Comparison of ENCODE assay signal across 8 mouse cellular contexts in genomic region chr9:44336513-44336912, GRCm38 (mm10). TPM values are rescaled to one million over a fixed set of nuclear protein-coding genes. Genes with fewer than 3 reads are reported as not detected.
DNase-seq lines count a peak whose midpoint lies in the region; ATAC-seq and TF ChIP-seq lines count a peak whose summit lies in the region.
"Not testable (repeated sequence)": the region's sequence is repeated elsewhere in the genome, so short reads cannot be mapped to it uniquely, and the experiment has no call there.

No protein-coding gene starts in this region.

- H3K36me3 ChIP-seq in ES-Bruce4 (ENCODE audit: control insufficient read depth, insufficient read depth, low read length, poor library complexity, severe bottlenecking): peaks cover 21% of the 10 kb centered on the region
- H3K36me3 ChIP-seq in embryonic facial prominence, embryonic 15.5 days: peaks cover 61% of the 10 kb centered on the region
- peaks cover 68% of the 10 kb centered on the region for H3K36me3 ChIP-seq in heart, embryonic 10.5 days
- peaks cover 32% of the 10 kb centered on the region for H3K36me3 ChIP-seq in hindbrain, embryonic 15.5 days
- peaks cover 81% of the 10 kb centered on the region for H3K36me3 ChIP-seq in limb, embryonic 10.5 days
- peaks cover 73% of the 10 kb centered on the region for H3K36me3 ChIP-seq in liver, postnatal 0 days (replicated peaks; ENCODE audit: insufficient read depth, low read length)
- peaks cover 13% of the 10 kb centered on the region for H3K36me3 ChIP-seq in midbrain, embryonic 16.5 days (ENCODE audit: control insufficient read depth, insufficient read depth, low read length)
- H3K36me3 ChIP-seq in stomach, embryonic 15.5 days: peaks cover 37% of the 10 kb centered on the region

- not testable (repeated sequence) for H3K9me3 ChIP-seq in ES-Bruce4 (replicated peaks; ENCODE audit: control insufficient read depth, insufficient read depth, low read length, poor library complexity, severe bottlenecking); embryonic facial prominence, embryonic 15.5 days (replicated peaks); heart, embryonic 10.5 days; hindbrain, embryonic 15.5 days; limb, embryonic 10.5 days (replicated peaks); liver, postnatal 0 days (ENCODE audit: low read length); midbrain, embryonic 16.5 days (replicated peaks; ENCODE audit: control insufficient read depth, low read length, poor library complexity, severe bottlenecking); stomach, embryonic 15.5 days

- peak overlapping the region; percentile 98 for H3K9ac ChIP-seq in ES-Bruce4 (ENCODE audit: low read depth, poor library complexity, severe bottlenecking)
- peak overlapping the region; percentile 26; the same call in 1 of the 2 replicates for H3K9ac ChIP-seq in embryonic facial prominence, embryonic 15.5 days
- peak overlapping the region; percentile 30 for H3K9ac ChIP-seq in hindbrain, embryonic 15.5 days
- H3K9ac ChIP-seq in liver, postnatal 0 days (replicated peaks): peak overlapping the region; percentile 93
- H3K9ac ChIP-seq in midbrain, embryonic 16.5 days (ENCODE audit: low read depth, low read length): peak overlapping the region; percentile 52
- H3K9ac ChIP-seq in stomach, embryonic 15.5 days: not testable (repeated sequence)

- not testable (repeated sequence) for H3K4me1 ChIP-seq in ES-Bruce4 (ENCODE audit: control insufficient read depth, insufficient read depth, low read length)
- peaks cover 25% of the 10 kb centered on the region for H3K4me1 ChIP-seq in embryonic facial prominence, embryonic 15.5 days
- H3K4me1 ChIP-seq in heart, embryonic 10.5 days: peaks cover 15% of the 10 kb centered on the region
- peaks cover 27% of the 10 kb centered on the region for H3K4me1 ChIP-seq in hindbrain, embryonic 15.5 days (replicated peaks)
- peaks cover 15% of the 10 kb centered on the region for H3K4me1 ChIP-seq in limb, embryonic 10.5 days
- H3K4me1 ChIP-seq in liver, postnatal 0 days (ENCODE audit: insufficient read depth): peaks cover 20% of the 10 kb centered on the region
- peaks cover 18% of the 10 kb centered on the region for H3K4me1 ChIP-seq in midbrain, embryonic 16.5 days (ENCODE audit: control insufficient read depth, insufficient read depth, low read length)
- peaks cover 14% of the 10 kb centered on the region for H3K4me1 ChIP-seq in stomach, embryonic 15.5 days

- not testable (repeated sequence) for TF ChIP-seq POLR2A in ES-Bruce4 (IDR thresholded peaks at IDR 0.05; ENCODE audit: insufficient read depth, low read length)

- H3K27ac ChIP-seq in ES-Bruce4 (ENCODE audit: insufficient read depth, low read length): 0 out of 2 replicates have a peak overlapping the region, but pooled peaks have one; percentile 12
- peak overlapping the region; percentile 34; the same call in 1 of the 2 replicates for H3K27ac ChIP-seq in embryonic facial prominence, embryonic 15.5 days (replicated peaks)
- H3K27ac ChIP-seq in heart, embryonic 10.5 days; hindbrain, embryonic 15.5 days (replicated peaks); limb, embryonic 10.5 days; midbrain, embryonic 16.5 days (ENCODE audit: low read length); stomach, embryonic 15.5 days: not testable (repeated sequence)
- H3K27ac ChIP-seq in liver, postnatal 0 days (ENCODE audit: low read depth): peak overlapping the region; percentile 49; the same call in 1 of the 2 replicates

- not testable (repeated sequence) for ATAC-seq in embryonic facial prominence, embryonic 15.5 days (ENCODE audit: insufficient number of reproducible peaks, low FRiP score, low TSS enrichment, low read depth); hindbrain, embryonic 15.5 days (ENCODE audit: low FRiP score, low read depth); midbrain, embryonic 16.5 days; stomach, embryonic 15.5 days (ENCODE audit: insufficient read depth, low FRiP score, low read depth)
- 0 out of 2 replicates have a peak, but pooled peaks have one; percentile 0 for ATAC-seq in liver, postnatal 0 days

- peak overlapping the region; percentile 55 for H3K4me3 ChIP-seq in ES-Bruce4 (ENCODE audit: low read depth, low read length)
- peak overlapping the region; percentile 72 for H3K4me3 ChIP-seq in embryonic facial prominence, embryonic 15.5 days (replicated peaks)
- H3K4me3 ChIP-seq in heart, embryonic 10.5 days: peak overlapping the region; percentile 92
- peak overlapping the region; percentile 62 for H3K4me3 ChIP-seq in hindbrain, embryonic 15.5 days
- peak overlapping the region; percentile 98 for H3K4me3 ChIP-seq in limb, embryonic 10.5 days
- H3K4me3 ChIP-seq in liver, postnatal 0 days (ENCODE audit: low read depth, low read length): peak overlapping the region; percentile 79
- H3K4me3 ChIP-seq in midbrain, embryonic 16.5 days (ENCODE audit: low read depth, low read length): not testable (repeated sequence)
- H3K4me3 ChIP-seq in stomach, embryonic 15.5 days (replicated peaks): peak overlapping the region; percentile 76

- TF ChIP-seq CTCF in ES-Bruce4 (IDR thresholded peaks at IDR 0.05; ENCODE audit: low read depth, low read length); liver, postnatal 0 days (IDR thresholded peaks at IDR 0.05; ENCODE audit: low read depth): not testable (repeated sequence)

- H3K4me2 ChIP-seq in embryonic facial prominence, embryonic 15.5 days (replicated peaks): peak overlapping the region; percentile 76
- peak overlapping the region; percentile 88 for H3K4me2 ChIP-seq in hindbrain, embryonic 15.5 days
- peak overlapping the region; percentile 79 for H3K4me2 ChIP-seq in liver, postnatal 0 days (ENCODE audit: low read depth, low read length)
- peak overlapping the region; percentile 96 for H3K4me2 ChIP-seq in midbrain, embryonic 16.5 days (ENCODE audit: low read length)
- H3K4me2 ChIP-seq in stomach, embryonic 15.5 days: peak overlapping the region; percentile 59

- DNase-seq in heart, embryonic 10.5 days (ENCODE audit: low spot score): peak; percentile 73
- not testable (repeated sequence) for DNase-seq in limb, embryonic 10.5 days (ENCODE audit: low spot score); liver, postnatal 0 days

- TF ChIP-seq EP300 in ES-Bruce4 (IDR thresholded peaks at IDR 0.05; ENCODE audit: insufficient read depth, low read depth, low read length); liver, postnatal 0 days (IDR thresholded peaks at IDR 0.05; ENCODE audit: low read depth): not testable (repeated sequence)

- H3K27me3 ChIP-seq in ES-Bruce4 (ENCODE audit: control insufficient read depth, insufficient read depth, low read length, poor library complexity, severe bottlenecking); embryonic facial prominence, embryonic 15.5 days; heart, embryonic 10.5 days (ENCODE audit: insufficient read depth, poor library complexity, severe bottlenecking); hindbrain, embryonic 15.5 days; limb, embryonic 10.5 days (ENCODE audit: low read depth, poor library complexity, severe bottlenecking); liver, postnatal 0 days (ENCODE audit: insufficient read depth, low read length); midbrain, embryonic 16.5 days (ENCODE audit: control insufficient read depth, insufficient read depth, low read depth, low read length); stomach, embryonic 15.5 days (replicated peaks): not testable (repeated sequence)

- 41% methylated on average over 4 of the region's 4 CpGs for WGBS in embryonic facial prominence, embryonic 15.5 days
- 51% methylated on average over 4 of the region's 4 CpGs for WGBS in heart, embryonic 10.5 days
- 35% methylated on average over 4 of the region's 4 CpGs for WGBS in hindbrain, embryonic 15.5 days
- WGBS in limb, embryonic 10.5 days: 52% methylated on average over 4 of the region's 4 CpGs
- 42% methylated on average over 4 of the region's 4 CpGs for WGBS in liver, postnatal 0 days (ENCODE audit: insufficient replicate concordance)
- WGBS in midbrain, embryonic 16.5 days: 29% methylated on average over 4 of the region's 4 CpGs
- 30% methylated on average over 4 of the region's 4 CpGs for WGBS in stomach, embryonic 15.5 days

RNA-seq across cellular contexts. Expression of gene H2afx, which starts 2.0 kb away (rescaled TPM):
- 173 and 202 TPM in 2 replicates for polyA plus RNA-seq in ES-Bruce4 (2011; ENCODE audit: insufficient read depth, insufficient read length, low read depth, missing spikeins)
- polyA plus RNA-seq in embryonic facial prominence, embryonic 15.5 days (2015; fragmentation: Nextera tagmentation; extraction: Ambion mirVana): 288 and 326 TPM in 2 replicates
- polyA plus RNA-seq in heart, embryonic 10.5 days (2016; fragmentation: Nextera tagmentation; extraction: Ambion mirVana): 258 and 270 TPM in 2 replicates
- 133 and 149 TPM in 2 replicates for polyA plus RNA-seq in hindbrain, embryonic 15.5 days (2015; fragmentation: Nextera tagmentation; extraction: Ambion mirVana)
- polyA plus RNA-seq in limb, embryonic 10.5 days (2016; fragmentation: Nextera tagmentation; extraction: Ambion mirVana): 515 and 551 TPM in 2 replicates
- polyA plus RNA-seq in liver, postnatal 0 days (2015; fragmentation: Nextera tagmentation; extraction: Ambion mirVana): 152 and 164 TPM in 2 replicates
- 112 and 124 TPM in 2 replicates for polyA plus RNA-seq in midbrain, embryonic 16.5 days (2015; fragmentation: Nextera tagmentation; extraction: Ambion mirVana)
- polyA plus RNA-seq in stomach, embryonic 15.5 days (2015; fragmentation: Nextera tagmentation; extraction: Ambion mirVana): 260 and 267 TPM in 2 replicates

RNA-seq across cellular contexts. Expression of gene Hmbs, which starts 7.5 kb away (rescaled TPM):
- 76.5 and 80.3 TPM in 2 replicates for polyA plus RNA-seq in ES-Bruce4 (2011; ENCODE audit: insufficient read depth, insufficient read length, low read depth, missing spikeins)
- 93.0 and 99.4 TPM in 2 replicates for polyA plus RNA-seq in embryonic facial prominence, embryonic 15.5 days (2015; fragmentation: Nextera tagmentation; extraction: Ambion mirVana)
- 276 and 285 TPM in 2 replicates for polyA plus RNA-seq in heart, embryonic 10.5 days (2016; fragmentation: Nextera tagmentation; extraction: Ambion mirVana)
- polyA plus RNA-seq in hindbrain, embryonic 15.5 days (2015; fragmentation: Nextera tagmentation; extraction: Ambion mirVana): 64.8 and 64.9 TPM in 2 replicates
- 174 and 195 TPM in 2 replicates for polyA plus RNA-seq in limb, embryonic 10.5 days (2016; fragmentation: Nextera tagmentation; extraction: Ambion mirVana)
- 517 and 539 TPM in 2 replicates for polyA plus RNA-seq in liver, postnatal 0 days (2015; fragmentation: Nextera tagmentation; extraction: Ambion mirVana)
- 54.7 and 56.2 TPM in 2 replicates for polyA plus RNA-seq in midbrain, embryonic 16.5 days (2015; fragmentation: Nextera tagmentation; extraction: Ambion mirVana)
- 155 and 202 TPM in 2 replicates for polyA plus RNA-seq in stomach, embryonic 15.5 days (2015; fragmentation: Nextera tagmentation; extraction: Ambion mirVana)

RNA-seq across cellular contexts. Expression of gene Dpagt1, which starts 10.7 kb away (rescaled TPM):
- polyA plus RNA-seq in ES-Bruce4 (2011; ENCODE audit: insufficient read depth, insufficient read length, low read depth, missing spikeins): 13.7 and 17.4 TPM in 2 replicates
- 31.4 and 37.2 TPM in 2 replicates for polyA plus RNA-seq in embryonic facial prominence, embryonic 15.5 days (2015; fragmentation: Nextera tagmentation; extraction: Ambion mirVana)
- polyA plus RNA-seq in heart, embryonic 10.5 days (2016; fragmentation: Nextera tagmentation; extraction: Ambion mirVana): 35.2 and 36.6 TPM in 2 replicates
- polyA plus RNA-seq in hindbrain, embryonic 15.5 days (2015; fragmentation: Nextera tagmentation; extraction: Ambion mirVana): 37.5 and 38.7 TPM in 2 replicates
- polyA plus RNA-seq in limb, embryonic 10.5 days (2016; fragmentation: Nextera tagmentation; extraction: Ambion mirVana): 45.3 and 46.9 TPM in 2 replicates
- polyA plus RNA-seq in liver, postnatal 0 days (2015; fragmentation: Nextera tagmentation; extraction: Ambion mirVana): 19.0 and 19.4 TPM in 2 replicates
- polyA plus RNA-seq in midbrain, embryonic 16.5 days (2015; fragmentation: Nextera tagmentation; extraction: Ambion mirVana): 36.1 and 39.6 TPM in 2 replicates
- polyA plus RNA-seq in stomach, embryonic 15.5 days (2015; fragmentation: Nextera tagmentation; extraction: Ambion mirVana): 33.2 and 33.5 TPM in 2 replicates

RNA-seq across cellular contexts. Expression of gene C2cd2l, which starts 16.4 kb away (rescaled TPM):
- polyA plus RNA-seq in ES-Bruce4 (2011; ENCODE audit: insufficient read depth, insufficient read length, low read depth, missing spikeins): 5.1 and 7.0 TPM in 2 replicates
- polyA plus RNA-seq in embryonic facial prominence, embryonic 15.5 days (2015; fragmentation: Nextera tagmentation; extraction: Ambion mirVana): 9.1 and 10.3 TPM in 2 replicates
- polyA plus RNA-seq in heart, embryonic 10.5 days (2016; fragmentation: Nextera tagmentation; extraction: Ambion mirVana): 6.9 and 9.5 TPM in 2 replicates
- 28.7 and 29.3 TPM in 2 replicates for polyA plus RNA-seq in hindbrain, embryonic 15.5 days (2015; fragmentation: Nextera tagmentation; extraction: Ambion mirVana)
- 6.9 and 9.9 TPM in 2 replicates for polyA plus RNA-seq in limb, embryonic 10.5 days (2016; fragmentation: Nextera tagmentation; extraction: Ambion mirVana)
- polyA plus RNA-seq in liver, postnatal 0 days (2015; fragmentation: Nextera tagmentation; extraction: Ambion mirVana): 10.1 and 11.4 TPM in 2 replicates
- 22.3 and 24.8 TPM in 2 replicates for polyA plus RNA-seq in midbrain, embryonic 16.5 days (2015; fragmentation: Nextera tagmentation; extraction: Ambion mirVana)
- polyA plus RNA-seq in stomach, embryonic 15.5 days (2015; fragmentation: Nextera tagmentation; extraction: Ambion mirVana): 7.9 and 10.1 TPM in 2 replicates

RNA-seq across cellular contexts. Expression of gene Vps11, which starts 25.0 kb away (rescaled TPM):
- 26.7 and 30.5 TPM in 2 replicates for polyA plus RNA-seq in ES-Bruce4 (2011; ENCODE audit: insufficient read depth, insufficient read length, low read depth, missing spikeins)
- polyA plus RNA-seq in embryonic facial prominence, embryonic 15.5 days (2015; fragmentation: Nextera tagmentation; extraction: Ambion mirVana): 25.0 and 30.3 TPM in 2 replicates
- 22.8 and 26.3 TPM in 2 replicates for polyA plus RNA-seq in heart, embryonic 10.5 days (2016; fragmentation: Nextera tagmentation; extraction: Ambion mirVana)
- 40.3 and 45.0 TPM in 2 replicates for polyA plus RNA-seq in hindbrain, embryonic 15.5 days (2015; fragmentation: Nextera tagmentation; extraction: Ambion mirVana)
- 29.3 and 32.2 TPM in 2 replicates for polyA plus RNA-seq in limb, embryonic 10.5 days (2016; fragmentation: Nextera tagmentation; extraction: Ambion mirVana)
- polyA plus RNA-seq in liver, postnatal 0 days (2015; fragmentation: Nextera tagmentation; extraction: Ambion mirVana): 12.1 and 13.3 TPM in 2 replicates
- polyA plus RNA-seq in midbrain, embryonic 16.5 days (2015; fragmentation: Nextera tagmentation; extraction: Ambion mirVana): 40.6 and 45.6 TPM in 2 replicates
- 25.8 and 26.4 TPM in 2 replicates for polyA plus RNA-seq in stomach, embryonic 15.5 days (2015; fragmentation: Nextera tagmentation; extraction: Ambion mirVana)
